Mouse (Mus musculus) left cerebral cortex, adult 18-20 months (tissue): Measurements from ENCODE around the gene Surf1. TPM values are rescaled to one million over a fixed set of nuclear protein-coding genes. Genes with fewer than 3 reads are reported as not detected.

ENCODE experiments used
- DNase-seq, 2 experiments: peaks; one replicate each; pipeline ENCODE4 v3.0.0; 2021 to 2022; ENCODE audit warnings: low spot score in 2 of 2, mixed read lengths in 1 of 2
- total RNA-seq, 2 experiments: library from RNA; stranded (reverse); gene quantifications; 2 replicates each; pipeline ENCODE4 v1.2.3; 2021

Gene Surf1
- total RNA-seq, 2 experiments from 2014 or later: 106 to 118 TPM

DNA sequence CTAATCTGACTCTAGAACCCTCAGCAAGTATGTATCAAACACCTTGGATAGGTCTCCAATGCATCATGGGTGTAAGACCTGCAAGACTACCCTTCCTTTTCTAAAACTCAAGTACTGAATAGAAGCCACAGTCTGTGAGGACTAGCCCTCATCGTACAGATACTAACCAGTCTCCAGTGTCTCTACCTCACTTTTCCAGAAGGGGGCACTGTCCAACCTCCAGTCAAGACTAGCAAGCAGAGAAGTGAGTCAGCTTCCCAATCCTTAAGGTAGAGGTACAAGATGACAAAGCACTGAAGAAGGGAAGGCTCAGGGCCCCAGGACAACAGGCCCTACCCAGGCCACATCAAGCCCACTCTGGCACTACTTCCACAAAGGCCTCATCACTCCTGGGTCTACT is 14.1 kb upstream of the Surf1 start:
- DNase-seq: peak; percentile 58 to 76

DNA sequence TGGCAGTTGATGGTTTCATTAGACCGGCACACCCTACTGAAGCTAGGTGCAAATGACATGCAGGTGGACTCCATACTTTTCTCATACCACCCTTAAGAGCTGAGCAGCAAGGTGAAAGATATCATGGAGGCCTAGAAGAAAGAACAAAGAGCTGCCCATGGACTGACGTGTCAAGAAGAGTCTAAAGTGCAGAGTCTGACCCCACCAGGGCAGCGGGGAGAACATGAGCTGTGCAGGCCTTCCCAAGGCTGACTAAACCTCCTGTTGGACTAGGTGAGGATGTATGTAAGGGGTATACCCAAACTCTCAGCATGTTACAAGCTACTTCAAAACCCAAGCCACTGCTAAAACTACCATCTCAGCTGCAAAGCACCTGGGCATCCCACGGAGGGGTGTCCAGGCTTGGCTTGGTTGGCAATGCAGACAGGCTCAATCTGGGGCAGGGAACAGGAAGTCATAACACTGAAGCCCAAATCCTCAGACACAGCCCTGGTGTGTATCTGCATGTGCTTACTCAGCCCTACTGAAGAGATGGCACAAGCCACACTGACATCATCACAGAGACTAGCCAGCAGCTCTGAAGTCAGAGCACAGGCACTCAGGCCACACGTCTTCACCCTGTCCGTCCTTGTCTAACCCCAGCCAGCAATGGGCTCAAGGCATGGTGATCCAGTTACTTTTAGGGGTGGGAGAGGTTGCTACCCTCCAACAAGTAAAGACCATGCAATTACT is 11.6 kb upstream of the Surf1 start:
- DNase-seq: no peak

DNA sequence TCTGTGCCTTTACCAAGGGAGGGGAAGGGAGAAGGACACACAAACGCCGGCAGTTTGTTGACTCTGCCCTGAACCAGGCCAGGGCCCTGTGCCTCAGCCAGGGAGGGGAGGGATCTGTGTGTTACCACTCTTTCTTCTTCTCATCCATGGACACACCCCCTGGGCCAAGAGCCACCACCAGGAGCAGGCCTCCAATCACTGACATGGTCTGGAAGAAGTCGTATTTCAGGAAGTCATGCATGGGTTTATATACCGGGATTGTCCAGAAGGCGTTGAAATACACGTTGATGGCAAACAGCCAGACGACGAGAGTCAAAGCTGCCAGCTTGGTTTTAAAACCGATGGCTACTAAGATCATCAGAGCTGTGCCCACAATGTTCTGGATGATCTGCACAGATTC is 5.5 kb upstream of the Surf1 start:
- no peak for DNase-seq

DNA sequence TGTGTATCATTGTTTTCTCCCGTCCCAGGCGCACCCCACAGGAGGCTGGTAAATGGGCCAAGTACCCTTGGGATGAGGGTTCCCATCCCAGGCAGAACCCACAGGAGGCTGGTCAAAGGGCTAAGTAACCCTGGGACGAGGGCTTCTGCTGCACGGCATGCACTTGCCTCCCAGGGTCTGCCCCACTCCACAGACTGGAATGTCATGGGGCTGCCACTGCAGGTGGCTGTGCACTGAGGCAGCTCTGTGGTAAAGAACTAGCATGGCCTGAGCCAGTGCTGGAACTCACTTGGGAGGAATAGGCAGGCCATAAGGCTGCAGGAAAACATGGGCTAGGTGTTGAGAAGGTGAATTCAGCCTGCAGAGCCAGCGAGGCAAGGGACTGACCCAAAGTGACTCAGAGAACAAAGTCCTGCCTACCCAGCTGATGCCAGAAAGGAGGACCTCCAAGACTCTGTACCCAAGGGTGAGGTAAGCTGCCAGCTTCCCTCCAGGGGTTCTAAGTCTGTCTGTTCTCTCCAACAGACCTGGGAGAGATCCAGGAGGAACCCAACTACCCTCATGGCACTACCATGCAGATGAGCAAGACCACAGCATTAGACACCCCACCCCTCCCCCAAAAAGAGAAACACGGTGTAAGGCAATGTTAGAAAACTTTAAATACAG is 4.0 kb upstream of the Surf1 start:
- no peak for DNase-seq

DNA sequence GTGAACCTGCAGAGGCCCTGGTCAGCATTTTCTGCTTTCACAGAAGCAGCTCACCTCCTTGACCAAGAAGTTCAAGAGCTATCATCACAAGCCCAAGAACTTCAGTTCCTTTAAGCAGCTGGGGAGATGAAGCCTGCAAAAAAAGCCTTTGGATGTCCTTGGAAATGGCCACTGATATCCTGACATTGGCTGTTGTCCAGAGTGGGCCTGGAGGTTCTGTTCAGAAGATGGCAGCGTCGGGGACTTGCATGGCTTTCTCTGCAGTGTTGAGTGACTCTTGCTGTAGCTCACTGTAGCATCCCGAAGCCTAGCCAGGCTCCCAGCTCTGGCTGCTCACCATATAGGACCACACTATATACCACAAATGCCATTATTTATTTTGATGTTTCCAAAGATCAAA is 3.4 kb upstream of the Surf1 start:
- DNase-seq: no peak

DNA sequence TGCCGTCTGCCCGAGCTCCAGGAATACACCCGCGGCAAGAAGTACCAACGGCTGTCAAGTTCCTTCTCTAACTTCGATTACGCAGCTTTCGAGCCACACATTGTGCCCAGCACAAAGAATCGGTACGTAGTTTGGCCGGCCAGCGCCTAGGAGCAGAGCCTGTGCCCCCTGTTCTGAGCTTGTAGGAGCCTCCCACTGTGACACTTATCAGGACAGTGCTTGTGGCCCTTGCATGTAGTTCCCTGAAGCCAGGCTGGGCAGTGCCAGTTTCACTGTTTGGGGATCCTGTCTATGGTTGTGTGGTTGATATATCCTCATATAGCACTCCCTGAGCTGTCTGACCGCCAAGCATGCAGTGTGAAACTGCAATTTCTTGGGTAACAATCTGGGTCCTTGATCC is 408 bp upstream of the Surf1 start:
- DNase-seq: no peak

DNA sequence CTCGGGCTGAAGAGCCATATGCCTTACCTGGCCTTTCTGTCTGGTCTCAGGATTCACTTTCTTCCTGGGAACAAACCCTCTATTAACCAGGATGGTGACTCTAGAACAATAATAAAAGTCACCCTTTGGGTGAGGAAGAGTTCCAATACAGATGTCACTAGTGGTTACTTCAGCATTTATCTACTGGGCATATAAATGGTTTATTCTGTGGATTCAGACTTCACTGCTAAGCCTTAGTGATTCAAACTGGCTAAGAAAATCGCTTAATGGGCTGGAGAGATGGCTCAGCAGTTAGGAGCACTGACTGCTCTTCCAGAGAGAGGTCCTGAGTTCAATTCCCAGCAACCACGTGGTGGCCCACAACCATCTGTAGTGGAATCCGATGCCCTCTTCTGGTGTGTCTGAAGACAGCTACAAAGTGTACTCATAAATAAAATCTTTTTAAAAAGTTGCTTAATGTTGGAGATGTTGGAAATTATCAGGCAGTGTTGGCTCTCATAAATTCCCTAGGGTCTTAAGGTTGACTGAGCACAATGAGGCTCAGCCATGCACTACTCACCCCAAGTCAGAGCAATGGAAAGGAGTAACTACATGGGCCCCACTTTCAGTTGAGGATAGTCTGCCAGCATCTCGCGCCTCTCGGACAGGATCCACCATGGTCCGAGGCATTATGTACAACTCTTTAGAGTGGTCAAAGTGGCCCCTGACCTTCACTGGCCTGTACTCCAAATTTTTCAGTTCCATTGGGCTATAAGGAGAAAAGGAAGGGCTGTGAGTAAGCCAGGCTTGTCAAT is 2.0 kb downstream of the Surf1 start:
- no peak for DNase-seq

DNA sequence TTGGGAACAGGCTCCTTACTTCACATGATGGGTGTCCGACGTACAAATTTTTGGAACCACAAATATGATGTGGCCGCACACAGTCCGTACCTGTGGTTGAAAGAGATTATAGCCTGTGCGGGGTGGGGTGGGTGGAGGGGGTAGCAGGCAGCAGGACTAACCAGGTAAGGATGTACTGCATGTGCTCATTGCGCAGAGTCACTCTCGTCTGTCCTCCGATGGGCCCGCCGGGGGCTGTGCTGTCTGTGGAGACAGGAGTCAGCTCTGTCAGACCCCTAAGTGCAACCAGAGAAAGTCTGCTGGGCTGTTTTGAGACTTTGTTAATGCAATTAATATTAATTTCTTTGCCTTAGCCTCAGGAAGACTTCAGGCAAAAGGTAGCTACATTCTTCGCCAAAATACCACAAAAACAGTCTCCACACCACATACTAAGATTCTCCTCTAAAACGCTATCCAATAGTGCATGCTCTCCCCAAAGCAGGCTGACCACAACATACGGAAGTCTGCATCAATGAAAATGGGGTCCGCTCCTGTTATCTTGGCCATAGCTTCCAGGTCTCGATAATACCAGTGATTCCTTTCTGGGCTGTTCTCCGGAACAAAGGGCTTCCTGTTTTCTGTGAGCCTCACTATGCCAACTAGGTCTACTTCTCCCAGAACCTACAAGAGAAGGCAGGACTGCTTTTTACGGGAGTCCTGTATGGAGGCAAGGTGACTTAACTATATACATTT is 2.7 kb downstream of the Surf1 start:
- DNase-seq: no peak

DNA sequence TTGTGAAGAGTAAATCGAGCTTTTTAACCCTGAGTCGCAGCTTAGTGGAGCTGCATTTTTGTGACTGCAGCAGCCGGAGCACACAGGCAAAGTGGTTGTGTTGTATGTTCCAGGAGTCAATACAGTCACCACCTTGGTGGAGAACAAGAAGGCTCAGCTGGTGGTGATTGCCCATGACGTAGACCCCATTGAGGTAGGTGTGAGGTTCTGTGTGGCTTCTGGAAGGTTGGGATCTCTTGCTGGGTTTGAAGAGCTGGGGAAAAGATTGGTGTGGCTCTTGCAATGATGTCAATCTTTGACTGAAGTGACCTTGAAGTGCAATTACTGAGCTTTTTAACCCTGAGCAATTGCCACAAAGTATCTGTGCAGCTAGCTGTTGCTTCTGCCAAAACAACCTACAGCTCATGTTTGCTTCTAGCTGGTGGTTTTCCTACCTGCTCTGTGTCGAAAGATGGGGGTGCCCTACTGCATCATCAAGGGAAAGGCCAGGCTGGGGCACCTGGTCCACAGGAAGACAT is 4.0 kb downstream of the Surf1 start:
- DNase-seq: no peak

DNA sequence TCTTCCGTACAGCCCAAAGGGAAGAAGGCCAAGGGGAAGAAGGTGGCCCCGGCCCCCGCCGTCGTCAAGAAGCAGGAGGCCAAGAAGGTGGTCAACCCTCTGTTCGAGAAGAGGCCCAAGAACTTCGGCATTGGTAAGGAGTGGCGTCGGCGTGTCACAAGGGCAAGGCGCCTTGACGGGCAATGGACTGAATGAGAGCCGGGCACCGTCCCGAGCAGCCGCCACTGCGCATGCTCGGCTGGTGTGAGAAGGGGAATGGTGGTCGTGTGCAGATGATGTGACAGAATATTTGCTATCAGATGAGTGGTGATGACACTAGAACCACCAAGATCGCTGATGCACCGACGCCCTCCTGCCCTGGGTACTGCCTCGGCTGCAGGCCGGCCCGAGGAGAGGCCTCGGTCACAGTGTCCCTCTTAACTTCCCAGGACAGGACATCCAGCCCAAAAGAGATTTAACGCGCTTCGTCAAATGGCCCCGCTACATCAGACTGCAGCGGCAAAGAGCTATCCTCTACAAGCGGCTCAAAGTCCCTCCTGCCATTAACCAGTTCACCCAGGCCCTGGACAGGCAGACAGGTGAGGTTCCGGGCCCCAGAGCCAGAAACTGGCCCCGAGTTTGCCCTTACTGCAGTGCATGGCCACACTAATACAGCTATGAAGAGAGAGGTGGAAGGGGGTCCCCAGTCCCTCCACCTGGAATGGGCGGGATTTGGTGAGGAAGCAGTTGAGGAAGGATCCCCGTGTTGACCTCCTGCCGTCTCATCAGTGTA is 5.2 kb downstream of the Surf1 start:
- peak; percentile 39 to 51 for DNase-seq

DNA sequence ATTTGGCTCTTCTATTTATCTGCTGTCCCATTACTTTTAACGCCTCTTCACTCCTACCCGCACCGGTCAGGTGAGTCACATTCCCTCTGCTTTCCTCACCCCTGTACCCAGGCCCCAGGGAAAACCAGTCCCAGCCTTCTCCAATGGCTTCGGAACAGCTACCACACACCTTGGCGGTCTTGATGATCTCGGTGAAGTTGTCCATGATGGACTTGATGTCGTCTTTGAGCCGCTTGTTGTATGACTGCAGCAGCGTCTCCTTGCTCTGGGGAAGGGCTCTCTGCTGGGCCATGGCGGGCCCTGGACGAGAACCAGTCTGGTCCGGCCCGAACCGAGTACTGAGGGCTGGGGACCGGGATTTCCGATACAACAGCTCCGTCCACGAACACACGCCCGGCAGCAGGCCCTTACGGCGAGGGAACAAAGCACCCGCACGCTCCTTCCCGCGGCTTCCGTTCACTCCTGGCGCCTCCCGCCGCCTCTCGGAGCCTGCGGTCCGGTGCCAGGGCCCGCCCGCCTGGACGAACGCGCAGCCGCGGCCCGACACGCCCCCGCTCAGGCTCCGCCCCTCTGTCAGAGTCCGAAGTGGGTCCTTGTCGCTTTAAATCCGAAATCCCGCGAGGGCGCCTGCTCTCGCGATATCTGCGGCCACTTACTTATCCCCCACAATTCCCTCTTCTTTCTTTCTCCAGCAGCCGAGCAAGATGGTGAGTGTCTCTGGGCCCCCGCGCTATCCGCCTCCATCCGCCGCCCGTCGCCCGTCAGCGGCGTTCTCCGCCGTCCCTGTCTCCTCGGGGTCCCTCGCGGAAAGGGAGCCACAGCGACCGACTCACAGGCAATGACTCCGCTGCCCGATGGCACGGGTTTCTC is 6.0 kb downstream of the Surf1 start, which contains the start of the genes Med22 and Rpl7a:
Gene Med22 (minus strand): TSS at position 554 of the 870 bp plus-strand sequence.
Gene Rpl7a (plus strand): TSS at position 641 of the 870 bp plus-strand sequence.
- peak; percentile 100 for DNase-seq

DNA sequence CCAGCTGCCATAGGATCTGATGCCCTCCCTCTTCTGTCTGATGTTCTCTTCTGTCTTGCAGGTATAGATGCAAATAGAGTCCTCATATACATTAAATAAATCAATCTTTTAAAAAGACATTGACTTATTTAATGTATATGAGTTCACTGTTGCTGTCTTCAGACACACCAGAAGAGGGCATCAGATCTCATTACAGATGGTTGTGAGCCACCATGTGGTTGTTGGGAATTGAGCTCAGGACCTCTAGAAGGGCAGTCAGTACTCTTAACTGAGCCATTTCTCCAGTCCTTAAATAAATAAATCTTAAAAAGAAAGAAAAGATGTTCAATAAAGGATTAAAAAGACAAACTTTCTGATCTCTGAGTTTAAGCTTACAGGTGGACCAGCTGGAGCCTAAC is 6.9 kb downstream of the Surf1 start:
- no peak for DNase-seq

DNA sequence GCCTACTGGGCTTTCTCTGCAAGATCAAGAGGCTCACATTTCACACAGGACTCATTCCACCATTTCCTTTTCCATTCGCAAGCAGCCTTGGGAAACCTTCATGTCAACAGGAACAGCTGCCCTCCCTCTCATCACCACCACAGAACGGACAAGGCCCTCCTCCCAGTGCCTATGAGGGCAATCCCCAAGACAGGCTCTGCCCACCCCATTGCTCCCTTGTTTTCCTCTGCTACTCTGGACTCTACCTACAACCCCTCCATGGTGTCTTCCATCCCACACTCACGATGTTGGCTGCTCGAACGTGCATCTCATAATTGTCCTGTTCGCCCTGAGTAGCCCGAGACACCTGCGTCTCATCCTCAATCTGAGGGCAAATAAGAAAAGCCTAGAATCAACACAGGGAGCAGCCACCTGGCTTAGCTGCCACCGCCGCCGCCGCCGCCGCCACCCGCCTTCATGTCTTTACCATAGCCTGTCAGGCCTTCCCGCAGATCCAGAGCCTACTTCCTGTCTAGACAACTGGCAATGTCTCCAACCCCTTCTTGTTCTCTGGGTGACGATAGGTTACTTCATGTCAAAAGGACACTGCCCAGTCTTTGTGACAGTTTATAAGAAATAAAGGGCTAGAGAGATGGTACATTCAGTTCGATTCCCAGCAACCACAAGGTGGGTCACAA is 7.5 kb downstream of the Surf1 start:
- DNase-seq: no peak

DNA sequence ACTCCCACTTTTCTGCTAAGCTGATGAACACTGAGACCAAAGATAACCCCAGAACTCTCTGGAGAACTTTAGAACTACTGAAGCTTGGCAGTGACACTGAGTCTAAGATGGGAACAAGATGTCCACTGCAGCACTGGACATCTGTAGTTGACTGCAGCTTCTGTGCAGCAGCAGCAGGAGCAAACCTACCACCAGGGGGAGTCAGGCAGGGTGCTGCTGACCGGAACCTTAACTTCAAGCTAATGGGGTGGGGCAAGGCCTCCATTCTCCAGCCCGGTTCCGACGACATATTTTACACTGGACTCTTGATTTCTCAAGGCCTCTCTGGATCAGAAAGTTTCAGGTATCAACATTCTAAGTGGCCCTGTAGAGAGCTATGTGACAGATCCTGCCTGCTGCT is 9.2 kb downstream of the Surf1 start:
- DNase-seq: no peak

DNA sequence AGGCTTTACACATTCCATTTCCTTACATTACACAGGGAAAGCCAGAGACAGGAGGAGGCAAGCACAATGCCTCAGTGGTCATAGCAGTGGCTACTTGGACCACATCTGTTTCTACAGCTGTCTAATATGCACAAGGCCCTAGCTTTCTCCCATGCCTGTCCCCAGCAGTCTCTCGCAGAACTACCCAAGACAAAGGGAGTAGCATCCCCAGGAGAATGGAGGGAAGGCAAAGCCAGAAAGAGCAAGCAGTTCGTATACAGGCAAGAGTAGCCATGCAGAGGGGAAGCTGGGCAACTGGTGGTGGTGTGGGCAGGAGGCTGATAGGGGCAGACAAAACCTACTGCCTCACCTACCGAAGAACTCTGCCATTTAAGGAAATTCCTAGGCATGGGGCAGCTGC is 9.9 kb downstream of the Surf1 start:
- no peak for DNase-seq

DNA sequence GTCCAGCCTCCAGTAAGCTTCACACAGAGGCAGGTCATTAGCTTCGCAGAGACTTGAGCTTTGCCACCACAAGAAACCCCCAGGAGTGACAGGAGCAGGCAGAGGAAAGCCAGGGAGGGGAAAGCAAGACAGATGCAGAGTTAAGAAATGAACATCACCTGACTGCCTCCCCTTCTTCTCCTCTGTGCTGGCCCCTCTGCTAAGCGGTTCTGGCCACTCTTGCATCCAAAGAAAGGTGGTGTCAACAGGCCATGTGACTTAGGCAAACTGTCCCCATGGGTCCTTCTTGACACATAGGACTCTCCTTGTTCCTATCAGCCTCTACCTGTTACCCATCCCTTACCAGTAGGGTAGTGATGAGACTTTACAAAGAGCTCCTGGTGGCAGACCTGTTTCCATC is 10.4 kb downstream of the Surf1 start:
- no peak for DNase-seq

DNA sequence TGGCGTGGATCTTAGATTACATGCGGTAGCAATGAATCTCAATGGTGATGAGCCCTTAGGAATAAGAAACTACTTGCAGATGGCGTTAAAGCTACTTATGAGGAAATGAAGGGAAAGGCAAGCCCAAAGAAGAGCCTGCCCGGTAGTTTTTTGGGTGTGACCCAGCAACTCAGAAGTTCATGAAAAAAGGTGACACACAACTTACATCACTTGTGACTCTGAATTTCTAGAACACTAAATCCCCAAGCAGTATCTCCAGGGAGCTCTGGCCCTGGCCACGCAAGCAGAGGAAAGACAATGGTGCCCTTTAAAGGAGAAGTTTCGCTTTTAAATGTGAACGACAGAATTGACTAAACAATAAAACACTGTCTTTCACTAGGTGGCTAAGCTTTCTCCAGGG is 13.0 kb downstream of the Surf1 start:
- no peak for DNase-seq

DNA sequence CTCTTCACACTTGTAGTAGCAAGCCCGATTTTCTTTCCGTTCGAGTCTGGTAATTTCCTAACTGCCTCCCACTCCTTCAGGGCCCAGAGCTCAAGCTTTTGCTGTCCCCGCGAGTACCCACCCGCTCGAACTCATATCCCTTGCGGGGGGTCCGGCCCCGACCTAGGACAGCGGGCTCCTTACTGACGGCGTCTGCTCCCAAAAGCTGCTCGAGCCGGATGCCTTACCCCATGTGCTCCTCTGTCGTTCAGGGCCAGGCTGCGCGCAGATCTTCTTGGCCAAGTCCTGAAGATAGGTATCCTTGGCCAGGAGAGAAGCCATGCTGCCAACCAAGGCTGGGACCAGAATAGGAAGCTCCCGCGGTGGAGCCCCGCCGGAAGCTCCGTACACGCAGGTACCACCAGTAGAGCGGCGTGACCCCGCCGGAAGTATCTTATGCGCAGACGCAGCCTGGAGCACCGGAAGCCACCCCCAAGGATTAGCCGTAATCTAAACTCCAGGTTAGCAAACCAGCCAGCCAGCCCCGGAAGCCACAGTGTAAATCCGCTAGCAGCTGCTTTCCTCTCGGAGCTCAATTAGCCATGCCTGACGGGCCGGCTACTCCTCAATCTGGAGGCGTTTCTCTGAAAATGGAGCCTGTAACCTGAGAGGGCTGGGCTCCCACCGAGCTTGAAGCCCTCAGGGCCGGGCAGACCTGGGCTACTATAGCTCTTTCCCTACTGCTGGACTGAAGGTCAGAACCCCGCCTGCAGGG is 13.7 kb downstream of the Surf1 start, which contains the start of gene Surf6:
Gene Surf6 (minus strand): TSS at position 413 of the 754 bp plus-strand sequence.
- DNase-seq: peak; percentile 96 to 98
